Mouse (Mus musculus): Measurements from ENCODE around the gene Tlcd2. TPM values are rescaled to one million over a fixed set of nuclear protein-coding genes. Genes with fewer than 3 reads are reported as not detected.

The Tlcd2 gene
- polyA plus RNA-seq (2016; fragmentation: Nextera tagmentation; extraction: Ambion mirVana), result 12.8 and 21.3 TPM in 2 replicates

GRCm38 (mm10) chr11:75460844-75461742 is at the start of gene Tlcd2:
Gene Tlcd2 (plus strand): TSS chr11:75461715.
- Histone ChIP-seq H3K4me1 (peaks cover 54% of the 10 kb centered on the region), H3K9me3 (no peaks in the 10 kb centered on the region), H3K27ac (peak within 1 kb of the TSS; percentile 91), H3K36me3 (peaks cover 26% of the 10 kb centered on the region), H3K4me3 (peak within 1 kb of the TSS; percentile 92), H3K27me3 (ENCODE audit: insufficient read depth, poor library complexity, severe bottlenecking) (no peaks in the 10 kb centered on the region)
- under 1% methylated on average over 46 of the region's 46 CpGs for WGBS
- DNase-seq (ENCODE audit: low spot score), result peak; percentile 100

GRCm38 (mm10) chr11:75415096-75415495 is 46.4 kb upstream of the Tlcd2 start:
- Histone ChIP-seq H3K9me3 (no peaks in the 10 kb centered on the region), H3K27me3 (ENCODE audit: insufficient read depth, poor library complexity, severe bottlenecking) (no peaks in the 10 kb centered on the region), H3K4me1 (peaks cover 5% of the 10 kb centered on the region), H3K27ac (no peak overlapping the region), H3K36me3 (peaks cover 47% of the 10 kb centered on the region), H3K4me3 (no peak overlapping the region)
- no peak for DNase-seq (ENCODE audit: low spot score)
- 50% methylated on average over 7 of the region's 7 CpGs for WGBS

GRCm38 (mm10) chr11:75415994-75416393 is 45.5 kb upstream of the Tlcd2 start:
- H3K9me3 ChIP-seq, result no peaks in the 10 kb centered on the region
- no peak for DNase-seq (ENCODE audit: low spot score)
- WGBS, result 81% methylated on average over 13 of the region's 13 CpGs
- no peaks in the 10 kb centered on the region for H3K27me3 ChIP-seq (ENCODE audit: insufficient read depth, poor library complexity, severe bottlenecking)
- H3K36me3 ChIP-seq, result peaks cover 38% of the 10 kb centered on the region
- H3K4me3 ChIP-seq, result no peak overlapping the region
- peaks cover 9% of the 10 kb centered on the region for H3K4me1 ChIP-seq
- no peak overlapping the region for H3K27ac ChIP-seq

- Histone ChIP-seq H3K36me3 (peaks cover 11% of the 10 kb centered on the region), H3K27me3 (ENCODE audit: insufficient read depth, poor library complexity, severe bottlenecking) (no peaks in the 10 kb centered on the region), H3K4me1 (peaks cover 28% of the 10 kb centered on the region), H3K4me3 (no peak overlapping the region), H3K27ac (no peak overlapping the region), H3K9me3 (no peaks in the 10 kb centered on the region)
- no peak for DNase-seq (ENCODE audit: low spot score)
- 81% methylated on average over 7 of the region's 7 CpGs for WGBS
Observed at GRCm38 (mm10) chr11:75420037-75420436, 41.5 kb upstream of the Tlcd2 start.

GRCm38 (mm10) chr11:75420810-75421374 is 40.6 kb upstream of the Tlcd2 start:
- no peak for DNase-seq (ENCODE audit: low spot score)
- H3K4me3 ChIP-seq, result peak overlapping the region; percentile 51; the same call in 1 of the 2 replicates
- no peaks in the 10 kb centered on the region for H3K9me3 ChIP-seq
- H3K4me1 ChIP-seq, result peaks cover 25% of the 10 kb centered on the region
- peaks cover 5% of the 10 kb centered on the region; the same call in 1 of the 2 replicates for H3K36me3 ChIP-seq
- H3K27me3 ChIP-seq (ENCODE audit: insufficient read depth, poor library complexity, severe bottlenecking), result no peaks in the 10 kb centered on the region
- peak overlapping the region; percentile 72 for H3K27ac ChIP-seq
- whole genome bisulfite sequencing, result 63% methylated on average over 5 of the region's 5 CpGs

- no peaks in the 10 kb centered on the region for H3K27me3 ChIP-seq (ENCODE audit: insufficient read depth, poor library complexity, severe bottlenecking)
- peak overlapping the region; percentile 51 for H3K4me3 ChIP-seq
- H3K27ac ChIP-seq, result peak overlapping the region; percentile 72
- no peaks in the 10 kb centered on the region for H3K9me3 ChIP-seq
- WGBS, result 43% methylated on average over 6 of the region's 6 CpGs
- peaks cover 25% of the 10 kb centered on the region for H3K4me1 ChIP-seq
- no peak for DNase-seq (ENCODE audit: low spot score)
- peaks cover 5% of the 10 kb centered on the region; the same call in 1 of the 2 replicates for H3K36me3 ChIP-seq
Observed at GRCm38 (mm10) chr11:75421375-75422012, 40.0 kb upstream of the Tlcd2 start.

- Histone ChIP-seq H3K27me3 (ENCODE audit: insufficient read depth, poor library complexity, severe bottlenecking) (no peaks in the 10 kb centered on the region), H3K9me3 (no peaks in the 10 kb centered on the region), H3K27ac (peak within 1 kb of the TSS; percentile 72), H3K36me3 (peaks cover 5% of the 10 kb centered on the region; the same call in 1 of the 2 replicates), H3K4me1 (peaks cover 25% of the 10 kb centered on the region), H3K4me3 (peak within 1 kb of the TSS; percentile 51)
- 45% methylated on average over 10 of the region's 10 CpGs for WGBS
- DNase-seq (ENCODE audit: low spot score), result no peak
Observed at GRCm38 (mm10) chr11:75422013-75422792, 39.3 kb upstream of the Tlcd2 start, which contains the start of gene Serpinf1. Gene Serpinf1 (minus strand): TSS chr11:75422701.

GRCm38 (mm10) chr11:75423091-75423490 is 38.4 kb upstream of the Tlcd2 start:
- Histone ChIP-seq H3K36me3 (no peaks in the 10 kb centered on the region), H3K27ac (0 out of 2 replicates have a peak overlapping the region, but pooled peaks have one; percentile 72), H3K4me1 (peaks cover 25% of the 10 kb centered on the region), H3K9me3 (no peaks in the 10 kb centered on the region), H3K4me3 (no peak overlapping the region), H3K27me3 (ENCODE audit: insufficient read depth, poor library complexity, severe bottlenecking) (no peaks in the 10 kb centered on the region)
- WGBS, result 84% methylated on average over 3 of the region's 3 CpGs
- no peak for DNase-seq (ENCODE audit: low spot score)

- Histone ChIP-seq H3K4me3 (no peak overlapping the region), H3K9me3 (no peaks in the 10 kb centered on the region), H3K27ac (no peak overlapping the region), H3K27me3 (ENCODE audit: insufficient read depth, poor library complexity, severe bottlenecking) (no peaks in the 10 kb centered on the region), H3K36me3 (no peaks in the 10 kb centered on the region), H3K4me1 (peaks cover 25% of the 10 kb centered on the region)
- 88% methylated on average over 9 of the region's 9 CpGs for WGBS
- DNase-seq (ENCODE audit: low spot score), result no peak
Observed at GRCm38 (mm10) chr11:75424033-75424432, 37.5 kb upstream of the Tlcd2 start.

GRCm38 (mm10) chr11:75424459-75424858 is 37.1 kb upstream of the Tlcd2 start:
- WGBS, result 92% methylated on average over 3 of the region's 3 CpGs

GRCm38 (mm10) chr11:75429019-75429705 is 32.4 kb upstream of the Tlcd2 start:
- no peak for DNase-seq (ENCODE audit: low spot score)
- H3K36me3 ChIP-seq, result no peaks in the 10 kb centered on the region
- no peaks in the 10 kb centered on the region for H3K4me1 ChIP-seq
- H3K27ac ChIP-seq, result no peak overlapping the region
- 76% methylated on average over 9 of the region's 9 CpGs for WGBS
- no peaks in the 10 kb centered on the region for H3K27me3 ChIP-seq (ENCODE audit: insufficient read depth, poor library complexity, severe bottlenecking)
- no peak overlapping the region for H3K4me3 ChIP-seq
- H3K9me3 ChIP-seq, result peaks cover 2% of the 10 kb centered on the region; the same call in 1 of the 2 replicates

More at GRCm38 (mm10) chr11:75424459-75424858, 37.1 kb upstream of the Tlcd2 start:
- no peaks in the 10 kb centered on the region for H3K27me3 ChIP-seq (ENCODE audit: insufficient read depth, poor library complexity, severe bottlenecking)
- H3K4me3 ChIP-seq, result no peak overlapping the region
- no peaks in the 10 kb centered on the region for H3K9me3 ChIP-seq
- no peak overlapping the region for H3K27ac ChIP-seq
- H3K4me1 ChIP-seq, result peaks cover 25% of the 10 kb centered on the region
- no peaks in the 10 kb centered on the region for H3K36me3 ChIP-seq
- no peak for DNase-seq (ENCODE audit: low spot score)

GRCm38 (mm10) chr11:75431307-75431706 is 30.2 kb upstream of the Tlcd2 start:
- peaks cover 3% of the 10 kb centered on the region; the same call in 1 of the 2 replicates for H3K4me1 ChIP-seq
- H3K4me3 ChIP-seq, result no peak overlapping the region
- no peak for DNase-seq (ENCODE audit: low spot score)
- no peaks in the 10 kb centered on the region for H3K27me3 ChIP-seq (ENCODE audit: insufficient read depth, poor library complexity, severe bottlenecking)
- peaks cover 6% of the 10 kb centered on the region for H3K9me3 ChIP-seq
- 87% methylated on average over 11 of the region's 11 CpGs for whole genome bisulfite sequencing
- H3K27ac ChIP-seq, result no peak overlapping the region
- no peaks in the 10 kb centered on the region for H3K36me3 ChIP-seq

Measured in heart, embryonic 10.5 days (tissue).